Mouse (Mus musculus): ENCODE data around the gene B230104I21Rik.
A peak's percentile ranks its signal among the peaks of the same experiment; 100 is the strongest.

The B230104I21Rik gene

GRCm38 (mm10) chr4:154348197-154348786, 12.4 kb downstream of the B230104I21Rik start:
- DNase-seq (ENCODE audit: low read depth, low spot score), result no peak

- DNase-seq (ENCODE audit: low read depth, low spot score), result no peak
Observed at GRCm38 (mm10) chr4:154352246-154352645, 16.3 kb downstream of the B230104I21Rik start.

GRCm38 (mm10) chr4:154355408-154355807, 19.5 kb downstream of the B230104I21Rik start:
- peak; percentile 2 for DNase-seq (ENCODE audit: low read depth, low spot score)

GRCm38 (mm10) chr4:154358370-154358769, 22.4 kb downstream of the B230104I21Rik start:
- DNase-seq (ENCODE audit: low read depth, low spot score), result no peak

- no peak for DNase-seq (ENCODE audit: low read depth, low spot score)
Observed at GRCm38 (mm10) chr4:154358816-154359215, 22.9 kb downstream of the B230104I21Rik start.

GRCm38 (mm10) chr4:154359762-154360300, 23.9 kb downstream of the B230104I21Rik start:
- DNase-seq (ENCODE audit: low read depth, low spot score), result no peak

GRCm38 (mm10) chr4:154360441-154360840, 24.5 kb downstream of the B230104I21Rik start:
- no peak for DNase-seq (ENCODE audit: low read depth, low spot score)

- DNase-seq (ENCODE audit: low read depth, low spot score), result no peak
Observed at GRCm38 (mm10) chr4:154360850-154361249, 24.9 kb downstream of the B230104I21Rik start.

- no peak for DNase-seq (ENCODE audit: low read depth, low spot score)
Observed at GRCm38 (mm10) chr4:154364752-154365151, 28.8 kb downstream of the B230104I21Rik start.

GRCm38 (mm10) chr4:154366836-154367235, 30.9 kb downstream of the B230104I21Rik start:
- no peak for DNase-seq (ENCODE audit: low read depth, low spot score)

GRCm38 (mm10) chr4:154369089-154369488, 33.2 kb downstream of the B230104I21Rik start:
- no peak for DNase-seq (ENCODE audit: low read depth, low spot score)

- no peak for DNase-seq (ENCODE audit: low read depth, low spot score)
Observed at GRCm38 (mm10) chr4:154370841-154371240, 34.9 kb downstream of the B230104I21Rik start.

GRCm38 (mm10) chr4:154371542-154372247, 35.8 kb downstream of the B230104I21Rik start:
- DNase-seq (ENCODE audit: low read depth, low spot score), result no peak

GRCm38 (mm10) chr4:154375939-154376625, 40.2 kb downstream of the B230104I21Rik start:
- DNase-seq (ENCODE audit: low read depth, low spot score), result no peak

GRCm38 (mm10) chr4:154378876-154379275, 42.9 kb downstream of the B230104I21Rik start:
- DNase-seq (ENCODE audit: low read depth, low spot score), result peak; percentile 12

- no peak for DNase-seq (ENCODE audit: low read depth, low spot score)
Observed at GRCm38 (mm10) chr4:154385208-154385607, 49.3 kb downstream of the B230104I21Rik start.

- no peak for DNase-seq (ENCODE audit: low read depth, low spot score)
Observed at GRCm38 (mm10) chr4:154385918-154386317, 50.0 kb downstream of the B230104I21Rik start.

GRCm38 (mm10) chr4:154386810-154387209, 50.9 kb downstream of the B230104I21Rik start:
- DNase-seq (ENCODE audit: low read depth, low spot score), result no peak

- no peak for DNase-seq (ENCODE audit: low read depth, low spot score)
Observed at GRCm38 (mm10) chr4:154389641-154390040, 53.7 kb downstream of the B230104I21Rik start.

GRCm38 (mm10) chr4:154390333-154391080, 54.6 kb downstream of the B230104I21Rik start:
- no peak for DNase-seq (ENCODE audit: low read depth, low spot score)

- no peak for DNase-seq (ENCODE audit: low read depth, low spot score)
Observed at GRCm38 (mm10) chr4:154392641-154393040, 56.7 kb downstream of the B230104I21Rik start.

Measured in 3T3-L1 (cell line).